Mouse (Mus musculus) small intestine, adult 2 months (tissue): ENCODE measurements around the gene Hps5. TPM values are rescaled to one million over a fixed set of nuclear protein-coding genes. Genes with fewer than 3 reads are reported as not detected.

Experiments used
- H3K27ac ChIP-seq: fragments of 200-500 bp; 2 replicates; pipeline ENCODE4 v1.5.1; 2012; ENCODE audit warnings: low read depth, low read length, control low read depth, inconsistent platforms; ENCODE audit not compliant: insufficient read depth
- H3K27me3 ChIP-seq: fragments of 200-500 bp; 2 replicates; pipeline ENCODE4 v1.6.1; 2012; ENCODE audit warnings: mild to moderate bottlenecking, moderate library complexity, low read length, inconsistent platforms; ENCODE audit not compliant: control insufficient read depth, insufficient read depth
- H3K36me3 ChIP-seq: fragments of 200-500 bp; 2 replicates; pipeline ENCODE4 v1.6.1; 2012; ENCODE audit warnings: mild to moderate bottlenecking, low read length, control low read depth, inconsistent platforms; ENCODE audit not compliant: control insufficient read depth, insufficient read depth
- H3K4me1 ChIP-seq: fragments of 200-500 bp; 2 replicates; pipeline ENCODE4 v1.6.1; 2012; ENCODE audit warnings: low read length, inconsistent platforms, mixed read lengths; ENCODE audit not compliant: control insufficient read depth, insufficient read depth, insufficient read length
- H3K4me3 ChIP-seq: fragments of 200-500 bp; 2 replicates; pipeline ENCODE4 v1.5.1; 2012; ENCODE audit warnings: low read depth, mild to moderate bottlenecking, control low read depth, inconsistent platforms, low read length, moderate library complexity
- CTCF ChIP-seq: fragments of 200-500 bp; IDR thresholded peaks from 2 replicates; pipeline ENCODE4 v1.5.1; 2012; ENCODE audit warnings: low read depth, mild to moderate bottlenecking, control low read depth, inconsistent platforms, low read length, moderate library complexity, mixed read lengths; ENCODE audit not compliant: insufficient replicate concordance, insufficient read length; ENCODE audit errors: extremely low read depth
- POLR2A ChIP-seq: fragments of 200-500 bp; IDR thresholded peaks from 2 replicates; pipeline ENCODE4 v1.6.1; 2012; ENCODE audit warnings: low read depth, mild to moderate bottlenecking, control low read depth, inconsistent platforms, low read length, moderate library complexity
- WGBS: fragments of 180-500 bp; shearing (Covaris S2); methylation state at CpG from one replicate; pipeline ENCODE4 v1.1.7; 2018; 5-methylcytosine and 5-hydroxymethylcytosine counted together
- polyA plus RNA-seq: library from polyadenylated mRNA; depleted of rRNA; stranded (reverse); fragments of >200 nt; gene quantifications from 2 replicates; pipeline ENCODE4 v1.2.3, GENCODE M21; 2012

The Hps5 gene
- polyA plus RNA-seq, 1 experiment, result 22.7 TPM

- TF ChIP-seq POLR2A, result no peak
- no peak for TF ChIP-seq CTCF
- H3K36me3 ChIP-seq, result no peaks in the 10 kb centered on the region
- H3K27me3 ChIP-seq, result no peaks in the 10 kb centered on the region
- peak overlapping the region; percentile 99 for H3K27ac ChIP-seq
- H3K4me1 ChIP-seq, result peaks cover 57% of the 10 kb centered on the region
- 25% methylated on average over 5 of the region's 5 CpGs for WGBS
- no peak overlapping the region for H3K4me3 ChIP-seq
Observed at GRCm38 (mm10) chr7:46839861-46840260, 44.0 kb upstream of the Hps5 start.

GRCm38 (mm10) chr7:46839446-46839845 is 43.6 kb upstream of the Hps5 start:
- no peaks in the 10 kb centered on the region for H3K27me3 ChIP-seq
- H3K4me3 ChIP-seq, result no peak overlapping the region
- 19% methylated on average over 7 of the region's 7 CpGs for WGBS
- TF ChIP-seq CTCF (no peak), POLR2A (no peak)
- no peaks in the 10 kb centered on the region for H3K36me3 ChIP-seq
- H3K27ac ChIP-seq, result peak overlapping the region; percentile 99
- peaks cover 54% of the 10 kb centered on the region for H3K4me1 ChIP-seq

DNA sequence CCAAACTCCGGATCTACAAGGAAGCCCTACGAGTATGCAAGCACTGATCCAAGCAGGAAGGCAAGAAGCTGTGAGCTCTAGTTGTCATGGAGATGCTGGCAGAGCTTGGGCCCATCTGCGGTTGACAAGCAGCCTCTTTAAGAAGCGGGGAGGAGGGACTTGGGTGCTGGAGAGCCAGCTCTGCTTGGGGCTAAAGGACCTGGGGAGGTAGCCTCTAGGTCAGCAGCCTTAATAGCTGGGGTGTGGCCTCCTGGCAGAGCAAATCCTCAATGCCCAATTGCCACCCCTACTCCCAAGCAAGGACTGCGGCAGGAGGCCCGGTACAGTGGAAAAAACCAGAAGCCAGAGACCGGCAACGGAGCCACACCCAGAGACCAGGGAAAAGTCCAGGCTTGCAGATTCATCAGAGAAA is 43.0 kb upstream of the Hps5 start:
- TF ChIP-seq POLR2A (peak; percentile 46; the same call in 1 of the 2 replicates), CTCF (no peak)
- no peaks in the 10 kb centered on the region for H3K36me3 ChIP-seq
- no peaks in the 10 kb centered on the region for H3K27me3 ChIP-seq
- peak overlapping the region; percentile 14 for H3K4me3 ChIP-seq
- 2% methylated on average over 8 of the region's 8 CpGs for WGBS
- peak overlapping the region; percentile 99 for H3K27ac ChIP-seq
- peaks cover 56% of the 10 kb centered on the region for H3K4me1 ChIP-seq

DNA sequence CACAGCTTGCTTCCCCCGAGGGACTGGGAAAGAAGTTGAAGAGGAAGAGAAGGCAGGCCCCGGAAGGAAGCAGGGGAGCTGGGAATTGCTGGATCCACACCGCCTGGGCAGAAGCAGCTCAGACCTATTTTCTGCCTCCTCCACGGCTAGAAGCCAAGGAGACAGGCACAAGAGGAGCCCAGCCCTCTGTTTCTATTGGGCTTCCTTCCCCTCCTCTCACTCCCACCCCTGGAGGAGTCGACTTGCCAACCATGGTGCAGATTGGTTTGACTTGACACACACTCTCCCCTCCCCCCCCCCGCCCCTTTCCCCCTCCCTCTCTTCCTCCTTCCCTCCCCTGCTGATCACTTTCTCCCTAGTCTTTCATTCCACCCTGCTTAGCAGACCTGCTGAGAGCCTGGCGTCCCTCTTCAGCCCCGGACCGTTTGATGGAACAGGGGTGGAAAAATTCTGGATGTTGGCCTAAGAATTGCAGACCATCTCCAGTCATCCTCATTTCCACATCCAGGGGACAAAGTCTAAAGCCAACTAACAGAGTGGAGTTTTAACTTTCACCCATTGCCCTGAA is 42.3 kb upstream of the Hps5 start:
- Histone ChIP-seq H3K27ac (peak overlapping the region; percentile 99), H3K36me3 (no peaks in the 10 kb centered on the region), H3K4me3 (peak overlapping the region; percentile 32), H3K4me1 (peaks cover 55% of the 10 kb centered on the region), H3K27me3 (no peaks in the 10 kb centered on the region)
- WGBS, result 7% methylated on average over 8 of the region's 9 CpGs
- TF ChIP-seq CTCF, result no peak
- 0 out of 2 replicates have a peak, but pooled peaks have one; percentile 27 for TF ChIP-seq POLR2A

- no peak for TF ChIP-seq POLR2A
- Histone ChIP-seq H3K27me3 (no peaks in the 10 kb centered on the region), H3K36me3 (no peaks in the 10 kb centered on the region), H3K4me1 (peaks cover 56% of the 10 kb centered on the region), H3K27ac (no peak overlapping the region), H3K4me3 (no peak overlapping the region)
- WGBS, result 88% methylated on average over 5 of the region's 5 CpGs
Observed at GRCm38 (mm10) chr7:46837073-46837472, 41.2 kb upstream of the Hps5 start.

DNA sequence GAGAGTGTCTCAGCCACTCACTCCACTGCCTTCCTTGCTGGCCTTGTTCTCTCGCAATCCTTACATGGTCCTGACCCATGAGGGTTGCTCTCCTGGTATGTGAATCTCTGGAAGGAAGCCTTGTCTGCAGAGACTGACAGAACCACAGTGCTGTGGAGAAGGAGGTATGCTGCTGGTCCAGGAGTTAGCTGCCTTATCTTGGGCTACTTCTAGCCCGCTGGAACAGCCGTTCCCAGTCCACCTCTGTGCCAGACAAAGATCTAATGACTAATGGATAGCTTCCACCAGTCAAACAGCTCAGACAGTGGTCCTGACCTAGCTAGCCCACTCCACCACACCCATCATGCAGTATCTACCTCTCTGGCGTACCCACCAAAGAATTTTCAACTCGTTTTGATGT is 40.5 kb upstream of the Hps5 start:
- H3K36me3 ChIP-seq, result no peaks in the 10 kb centered on the region
- H3K4me3 ChIP-seq, result no peak overlapping the region
- H3K4me1 ChIP-seq, result peaks cover 57% of the 10 kb centered on the region
- TF ChIP-seq POLR2A, result no peak
- no peak for TF ChIP-seq CTCF
- H3K27ac ChIP-seq, result no peak overlapping the region; the same call in 1 of the 2 replicates
- H3K27me3 ChIP-seq, result no peaks in the 10 kb centered on the region
- WGBS, result 83% methylated on average over 5 of the region's 5 CpGs

GRCm38 (mm10) chr7:46834994-46835610 is 39.2 kb upstream of the Hps5 start:
- H3K27ac ChIP-seq, result no peak overlapping the region
- WGBS, result 77% methylated on average over 14 of the region's 14 CpGs

More at GRCm38 (mm10) chr7:46834994-46835610, 39.2 kb upstream of the Hps5 start:
- H3K4me1 ChIP-seq, result peaks cover 52% of the 10 kb centered on the region
- H3K4me3 ChIP-seq, result no peak overlapping the region
- TF ChIP-seq POLR2A, result no peak
- TF ChIP-seq CTCF, result no peak
- no peaks in the 10 kb centered on the region for H3K27me3 ChIP-seq
- no peaks in the 10 kb centered on the region for H3K36me3 ChIP-seq
